Mouse (Mus musculus): ENCODE results near the gene Nxf1.

Gene Nxf1

DNA sequence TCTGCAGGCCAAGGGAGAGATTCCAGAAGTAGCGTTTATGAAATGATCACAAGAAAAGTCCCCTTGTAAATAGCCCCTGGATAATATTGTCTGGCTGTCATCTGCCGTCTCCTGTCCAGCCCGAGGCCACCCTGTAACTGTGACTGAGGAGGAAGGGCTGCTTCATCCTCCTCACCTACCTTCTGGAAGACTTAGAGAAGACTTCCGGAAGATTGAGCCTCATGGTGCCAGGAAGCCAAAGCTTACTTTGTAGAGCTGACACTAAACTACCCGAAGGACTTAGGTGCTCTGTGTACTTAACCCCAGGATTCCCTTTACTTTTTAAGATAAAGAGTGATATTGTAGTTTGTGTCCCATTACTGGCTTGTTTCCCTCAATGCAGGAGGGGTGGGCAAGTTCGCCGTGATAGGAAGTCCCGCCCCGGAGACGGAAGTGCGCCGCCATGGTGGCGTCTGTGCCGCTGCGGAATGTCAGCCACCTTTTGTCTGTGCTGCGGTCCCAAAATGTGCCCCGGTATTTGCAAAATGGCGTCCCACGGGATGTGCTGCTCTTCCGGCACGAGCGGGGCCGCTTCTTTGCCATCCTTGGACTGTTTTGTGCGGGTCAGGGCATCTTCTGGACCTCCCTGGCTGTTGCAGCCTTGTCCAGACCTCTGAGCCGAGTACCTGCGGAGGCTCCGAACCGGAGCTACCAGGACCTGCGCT, 13.8 kb downstream of the Nxf1 start, which contains the start of gene Tmem223:
TSS of gene Tmem223 (plus strand) at position 430 of the 704 bp plus-strand sequence.
- DNase-seq (ENCODE audit: low spot score): peak; percentile 67

DNA sequence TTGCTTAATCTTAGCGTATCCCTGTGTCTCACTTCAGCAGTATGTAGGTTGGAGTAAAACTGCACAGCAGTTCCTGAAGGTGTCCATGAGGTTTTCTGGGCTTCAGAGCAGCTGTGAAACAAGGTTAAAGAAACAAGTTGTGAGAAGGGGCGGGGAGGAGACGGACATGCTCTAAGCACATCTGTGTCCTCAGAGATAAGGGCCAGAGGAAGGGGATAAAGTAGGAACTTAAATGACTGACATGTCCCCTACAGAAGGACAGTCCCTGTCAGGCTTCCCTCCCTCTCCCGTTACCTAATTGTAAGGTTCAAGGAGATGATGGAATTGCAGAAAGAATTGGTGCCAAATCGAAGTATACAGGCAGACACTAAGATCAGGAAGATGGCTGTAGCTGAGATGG, 16.1 kb downstream of the Nxf1 start:
- no peak for DNase-seq (ENCODE audit: low spot score)

DNA sequence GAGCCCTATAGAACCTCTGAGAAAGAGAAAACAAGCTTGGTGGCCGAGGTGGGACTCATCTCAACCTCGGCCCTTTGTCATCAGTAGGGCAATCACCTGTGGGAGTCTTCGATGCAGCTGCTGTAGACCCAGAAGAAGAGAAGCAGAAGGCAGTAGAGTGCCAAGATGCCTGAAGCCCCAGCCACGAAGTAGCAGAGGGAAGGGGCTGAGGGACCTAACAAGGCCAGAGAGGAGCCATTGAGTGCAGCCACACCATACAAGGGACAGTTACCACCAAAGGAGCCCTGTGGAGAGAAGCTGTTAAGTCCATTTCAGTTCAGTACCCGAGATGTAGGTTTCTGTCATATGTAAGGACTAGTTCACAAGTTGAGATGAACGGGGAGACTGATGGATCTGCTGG, 16.5 kb downstream of the Nxf1 start:
- no peak for DNase-seq (ENCODE audit: low spot score)

DNA sequence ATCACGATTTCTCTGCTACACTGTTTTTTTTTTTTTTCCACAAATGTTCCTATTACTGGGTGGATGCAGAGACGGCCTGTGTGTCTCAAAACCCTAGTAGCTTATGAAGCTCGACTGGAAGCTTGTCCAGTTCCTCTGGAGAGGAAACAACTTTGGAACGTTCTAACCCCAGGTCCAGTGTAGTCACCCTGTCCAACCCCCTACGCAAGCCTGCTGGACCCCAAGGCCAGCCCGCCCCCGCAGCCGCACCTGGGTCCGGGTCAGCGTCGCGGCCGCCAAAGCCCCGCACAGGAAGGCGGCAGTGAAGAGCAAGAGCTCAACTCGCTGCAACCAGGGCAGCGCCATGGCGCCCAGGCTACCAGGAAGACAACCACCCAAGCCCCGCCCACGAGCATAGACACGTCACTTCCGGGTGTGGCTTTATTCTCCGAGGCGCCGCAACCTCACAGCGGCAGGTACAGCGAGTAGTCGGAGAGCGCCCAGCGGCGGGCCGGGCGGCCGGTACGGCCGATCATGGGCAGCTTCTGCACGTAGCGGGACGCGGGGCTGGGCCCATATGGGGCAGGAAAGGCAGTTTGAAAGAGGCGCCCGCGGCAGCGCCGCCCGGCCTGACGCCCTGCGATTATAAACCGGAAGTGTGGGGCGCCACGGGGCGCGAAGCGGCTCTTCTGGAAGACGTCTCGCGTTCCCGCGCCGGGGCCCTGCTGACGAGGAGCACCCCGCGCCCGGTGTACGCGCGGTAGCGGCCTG, 17.4 kb downstream of the Nxf1 start, which contains the start of gene Tmem179b:
TSS of gene Tmem179b (minus strand) at position 382 of the 750 bp plus-strand sequence.
- DNase-seq (ENCODE audit: low spot score): peak; percentile 97

DNA sequence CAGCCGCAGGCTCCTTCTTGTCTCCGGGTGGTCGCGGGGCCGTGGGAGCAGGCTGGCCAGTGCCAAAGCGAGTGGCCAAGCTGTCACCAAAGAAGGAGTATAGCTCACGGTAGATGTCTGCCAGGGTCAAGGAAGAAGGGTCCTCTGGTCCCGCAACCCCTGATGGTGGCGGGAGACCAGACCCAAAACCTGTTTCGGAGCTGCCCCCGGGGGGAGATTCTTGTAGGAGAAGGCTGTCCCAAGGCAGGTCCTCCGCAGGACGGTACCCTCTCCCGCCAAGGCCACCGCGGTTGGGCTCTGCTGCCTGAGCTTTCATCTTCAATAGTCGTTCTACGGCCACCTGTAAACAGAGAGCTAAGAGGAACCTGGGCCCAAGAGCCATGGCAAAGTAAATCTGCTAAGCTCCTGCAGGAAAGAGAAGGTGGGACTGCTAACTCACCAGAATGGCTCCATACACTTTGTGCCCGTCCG, 18.1 kb downstream of the Nxf1 start:
- peak; percentile 11 for DNase-seq (ENCODE audit: low spot score)

DNA sequence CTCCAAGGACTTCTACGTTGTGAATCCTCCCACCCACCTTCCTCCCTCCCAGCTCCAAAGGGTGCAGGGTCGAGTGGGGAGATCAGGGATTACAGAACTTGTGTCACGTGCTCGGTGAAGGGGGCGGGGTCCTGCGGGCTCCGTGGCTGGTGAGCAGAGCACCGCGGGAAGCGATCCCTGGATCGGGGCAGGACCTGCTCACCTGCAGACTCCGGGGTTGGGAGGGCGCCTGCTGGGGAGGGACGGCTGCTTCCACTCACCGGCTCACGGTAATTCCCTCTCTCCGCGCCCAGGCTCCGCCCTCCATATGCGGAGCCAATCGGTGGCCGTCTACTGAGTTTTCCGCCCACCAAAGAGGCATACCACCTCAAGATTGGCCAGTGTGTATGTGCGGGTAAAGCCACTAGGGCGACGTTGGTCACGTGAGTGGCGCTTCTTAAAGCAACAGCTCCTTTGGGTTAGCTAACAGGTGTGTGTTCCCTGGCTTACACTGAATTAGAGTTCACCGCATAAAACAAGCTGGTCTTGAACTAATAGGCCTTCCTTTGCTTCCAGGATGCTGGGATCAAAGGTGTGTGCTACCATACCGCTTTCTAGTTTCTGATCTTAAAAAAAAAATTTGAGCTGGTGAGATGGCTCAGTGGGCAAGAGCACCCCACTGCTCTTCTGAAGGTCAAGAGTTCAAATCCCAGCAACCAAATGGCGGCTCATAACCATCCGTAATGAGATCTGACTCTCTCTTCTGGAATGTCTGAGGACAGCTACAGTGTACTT, 29.3 kb downstream of the Nxf1 start, which contains the start of gene Taf6l:
TSS of gene Taf6l (minus strand) at position 410 of the 774 bp plus-strand sequence.
- DNase-seq (ENCODE audit: low spot score): peak; percentile 88

DNA sequence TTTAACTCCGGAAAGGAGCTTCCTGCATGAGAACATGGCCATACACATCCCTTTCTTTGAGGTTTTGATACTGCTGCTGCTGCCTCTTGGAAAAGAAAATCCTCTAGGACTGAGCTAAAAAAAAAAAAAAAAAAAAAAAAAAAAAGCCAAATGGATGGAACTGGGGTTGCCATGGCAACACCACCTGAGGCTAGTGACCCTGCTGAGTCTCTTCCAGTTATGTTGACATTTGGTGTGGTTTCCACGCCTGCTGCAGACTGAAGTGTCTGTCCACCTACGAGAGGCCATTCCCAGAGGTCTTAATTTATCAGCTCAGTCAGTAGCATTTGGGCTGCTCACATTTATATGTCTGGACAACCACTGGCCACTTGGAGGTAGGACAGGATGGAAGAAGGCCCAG, 31.6 kb downstream of the Nxf1 start:
- DNase-seq (ENCODE audit: low spot score): no peak

DNA sequence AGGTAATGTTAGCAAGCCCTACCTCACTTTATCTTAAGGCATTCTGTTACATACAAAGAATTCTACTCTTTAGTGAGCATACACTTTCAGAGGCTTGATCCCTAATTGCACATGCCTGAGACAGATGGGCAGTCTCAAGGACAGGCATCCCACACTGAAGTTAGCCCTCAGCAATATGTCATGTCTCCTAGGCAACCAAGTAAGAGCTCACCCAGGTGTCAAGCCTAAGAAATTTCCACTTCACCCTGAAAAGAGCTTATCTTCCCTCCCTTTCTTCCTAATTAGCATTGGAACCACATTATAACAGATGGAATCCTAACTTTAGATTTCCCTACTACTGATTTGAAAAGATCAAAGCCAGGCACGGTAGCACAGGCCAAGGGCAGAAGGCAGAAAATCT, 32.3 kb downstream of the Nxf1 start:
- no peak for DNase-seq (ENCODE audit: low spot score)

DNA sequence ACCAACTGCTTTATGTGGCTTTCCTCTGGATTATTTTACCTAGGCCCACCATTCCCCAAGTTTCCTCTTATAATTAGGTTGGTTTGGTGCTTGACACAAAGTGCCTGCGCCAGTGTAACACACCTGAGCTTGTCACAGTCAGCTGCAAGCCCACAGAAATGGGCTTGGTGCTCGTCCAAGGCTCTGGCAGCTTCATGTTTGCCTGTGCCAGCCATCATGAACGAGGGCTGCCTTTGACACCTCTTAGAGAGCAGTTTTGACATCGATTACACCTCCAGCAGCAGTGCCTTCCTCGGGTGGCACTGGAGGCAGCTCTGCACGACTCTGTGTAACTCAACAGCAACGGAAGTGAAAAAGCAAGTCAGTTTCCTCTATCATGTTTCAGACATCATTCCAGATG, 33.3 kb downstream of the Nxf1 start:
- no peak for DNase-seq (ENCODE audit: low spot score)

DNA sequence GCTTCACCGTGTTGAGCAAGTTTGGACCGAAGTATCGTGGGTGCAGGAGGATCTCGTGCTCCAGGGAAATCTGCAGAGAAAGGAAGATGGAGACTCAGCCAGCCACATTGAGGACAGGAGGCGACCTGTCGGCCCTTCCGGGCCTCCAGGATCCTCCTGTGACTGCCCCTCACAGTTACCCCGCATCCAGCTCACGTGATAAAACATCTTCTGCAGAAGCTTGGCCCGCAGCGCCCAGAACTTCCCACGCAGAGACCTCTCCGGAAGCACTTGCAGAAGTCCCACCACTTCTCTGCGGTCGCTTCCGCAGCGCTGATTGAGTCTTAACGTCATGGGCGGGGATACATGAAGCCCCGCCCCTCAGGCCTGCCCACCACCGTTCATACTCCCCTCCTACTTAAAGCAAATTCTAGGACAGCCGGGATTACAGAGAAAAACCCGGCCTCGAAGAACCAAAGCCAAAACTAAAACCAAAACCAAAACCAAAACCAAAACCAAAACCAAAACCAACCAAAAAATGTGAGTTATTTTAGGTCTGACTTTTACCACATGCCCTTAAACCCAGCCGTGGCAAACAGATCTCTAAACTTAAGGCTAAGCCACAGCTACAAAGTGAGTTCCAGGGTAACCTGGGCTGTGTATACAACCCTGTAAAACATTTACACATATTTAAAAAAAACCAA, 41.5 kb downstream of the Nxf1 start, which contains the start of gene Polr2g:
TSS of gene Polr2g (minus strand) at position 314 of the 683 bp plus-strand sequence.
- DNase-seq (ENCODE audit: low spot score): peak; percentile 75

DNA sequence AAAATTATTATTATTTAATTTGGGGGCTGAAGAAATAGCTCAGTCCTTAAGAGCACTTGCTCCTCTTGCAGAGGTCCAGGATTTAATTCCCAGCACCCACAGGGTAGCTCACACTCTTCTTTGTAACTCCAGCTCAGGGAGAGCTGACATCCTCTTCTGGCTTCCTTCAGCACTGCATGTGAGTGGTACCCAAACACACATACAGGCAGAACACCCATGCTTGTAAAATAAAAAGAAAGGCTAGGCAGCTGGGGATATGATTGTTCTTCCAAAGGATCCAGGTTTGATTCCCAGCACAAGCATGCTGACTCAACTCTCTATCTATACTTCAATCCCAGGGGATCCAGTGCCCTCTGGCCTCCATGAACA, 42.1 kb downstream of the Nxf1 start:
- DNase-seq (ENCODE audit: low spot score): no peak

DNA sequence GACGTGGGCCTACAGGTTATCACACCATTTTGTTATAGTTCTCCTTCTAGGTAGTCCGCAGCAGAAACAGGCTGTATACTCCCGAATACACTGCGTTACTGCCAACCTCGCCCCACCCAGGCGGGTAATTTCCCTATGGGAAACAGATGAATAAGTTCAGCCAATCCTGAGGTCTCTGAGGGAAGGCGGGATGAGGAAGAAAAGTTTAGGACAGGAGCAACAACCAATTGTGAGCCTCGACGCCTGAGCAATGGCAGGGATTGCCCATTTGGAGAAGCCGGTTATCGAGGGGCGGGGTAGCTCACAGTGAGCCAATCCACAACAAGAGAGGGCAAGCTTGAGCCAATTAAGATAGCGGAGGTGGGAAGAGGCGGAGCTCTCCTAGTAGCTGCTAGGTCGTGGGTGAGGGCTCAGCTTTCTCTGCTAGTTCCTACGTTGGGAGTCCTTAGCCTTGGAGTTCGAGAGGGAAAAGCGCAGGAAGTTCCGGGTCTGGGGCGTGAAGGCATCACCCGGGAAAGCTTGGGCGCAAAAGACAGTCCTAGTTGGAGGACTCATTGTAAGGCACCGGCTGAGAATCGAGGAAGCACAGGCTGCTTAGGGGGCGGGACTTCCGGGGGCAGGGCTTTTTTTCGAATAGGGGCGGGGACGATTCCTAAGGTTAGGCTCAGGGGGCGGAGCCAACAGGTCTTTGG, 45.4 kb downstream of the Nxf1 start, which contains the start of gene Zbtb3:
TSS of gene Zbtb3 (plus strand) at position 426 of the 692 bp plus-strand sequence.
- peak; percentile 90 for DNase-seq (ENCODE audit: low spot score)

DNA sequence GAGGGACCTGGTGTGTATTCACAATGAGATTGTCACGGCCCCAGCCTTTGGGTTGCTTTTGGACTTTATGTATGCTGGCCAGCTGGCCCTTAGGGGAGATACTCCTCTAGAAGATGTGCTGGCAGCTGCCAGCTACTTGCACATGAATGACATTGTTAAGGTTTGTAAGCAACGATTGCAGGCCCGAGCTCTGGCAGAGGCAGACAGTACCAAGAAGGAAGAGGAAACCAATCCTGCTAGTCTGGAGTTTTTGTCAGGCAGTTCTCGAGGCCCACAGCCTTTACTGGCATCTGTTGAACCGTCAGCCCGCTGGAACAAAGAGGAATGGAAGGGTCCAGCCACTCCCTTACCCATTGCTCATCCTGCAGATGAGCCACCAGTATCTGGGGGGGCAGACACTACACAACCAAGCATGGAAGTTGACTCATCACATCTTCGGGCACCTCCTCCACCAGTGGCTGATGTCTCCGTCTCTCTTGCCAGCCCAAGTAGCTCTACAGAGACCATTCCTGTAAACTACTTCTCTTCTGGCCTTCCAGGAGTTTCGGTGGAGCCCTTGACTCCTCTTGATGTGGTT, 46.4 kb downstream of the Nxf1 start:
- no peak for DNase-seq (ENCODE audit: low spot score)

DNA sequence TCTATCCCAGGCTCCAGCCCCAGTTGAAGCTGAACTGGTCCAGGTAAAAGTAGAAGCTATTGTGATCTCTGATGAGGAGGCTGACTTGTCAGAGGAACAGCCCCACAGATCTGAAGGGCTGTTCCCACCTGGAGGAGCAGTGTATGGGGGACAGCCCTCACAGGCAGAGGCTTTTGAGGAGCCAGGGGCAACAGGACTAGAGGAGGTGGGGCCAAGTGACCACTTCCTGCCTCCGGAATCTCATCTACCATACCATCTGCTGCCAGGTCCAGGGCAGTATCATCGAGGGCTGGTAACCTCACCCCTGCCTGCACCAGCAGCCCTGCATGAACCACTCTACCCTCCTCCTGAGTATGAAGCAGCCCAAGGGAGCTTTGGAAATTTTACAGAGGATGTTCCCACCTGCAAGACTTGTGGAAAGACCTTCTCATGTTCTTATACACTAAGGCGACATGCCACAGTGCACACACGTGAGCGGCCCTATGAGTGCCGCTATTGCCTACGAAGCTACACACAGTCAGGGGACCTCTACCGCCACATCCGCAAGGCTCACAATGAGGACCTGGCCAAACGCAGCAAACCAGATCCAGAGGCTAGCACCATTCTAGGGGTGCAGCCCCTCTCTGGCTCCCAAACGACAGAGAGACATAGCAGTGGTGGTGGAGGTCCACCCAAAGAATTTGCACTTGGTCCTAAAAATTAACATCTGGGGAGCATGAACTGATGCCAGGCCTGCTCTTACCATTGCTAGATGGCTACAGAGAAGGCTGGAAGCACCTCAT, 47.2 kb downstream of the Nxf1 start:
- DNase-seq (ENCODE audit: low spot score): no peak

DNA sequence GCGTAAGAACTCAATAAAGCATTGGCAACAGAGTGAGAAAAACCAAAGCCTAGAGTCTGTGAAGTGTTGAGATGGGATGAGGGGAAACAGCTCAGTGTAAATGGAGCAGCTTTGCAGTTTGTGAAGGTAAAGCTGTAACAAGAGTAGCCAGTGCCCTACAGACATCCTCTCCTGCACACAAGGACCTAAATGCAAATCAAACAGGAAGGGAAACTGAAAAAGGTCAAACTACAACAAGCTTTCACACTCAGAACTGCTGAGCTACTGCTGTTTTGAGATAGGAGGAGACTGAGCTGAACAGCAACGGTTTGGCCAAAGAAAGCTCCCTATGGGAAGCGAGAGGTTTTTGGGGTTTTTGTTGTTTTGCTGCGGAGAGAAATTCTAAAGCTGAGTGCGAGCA, 49.9 kb downstream of the Nxf1 start:
- DNase-seq (ENCODE audit: low spot score): no peak

DNA sequence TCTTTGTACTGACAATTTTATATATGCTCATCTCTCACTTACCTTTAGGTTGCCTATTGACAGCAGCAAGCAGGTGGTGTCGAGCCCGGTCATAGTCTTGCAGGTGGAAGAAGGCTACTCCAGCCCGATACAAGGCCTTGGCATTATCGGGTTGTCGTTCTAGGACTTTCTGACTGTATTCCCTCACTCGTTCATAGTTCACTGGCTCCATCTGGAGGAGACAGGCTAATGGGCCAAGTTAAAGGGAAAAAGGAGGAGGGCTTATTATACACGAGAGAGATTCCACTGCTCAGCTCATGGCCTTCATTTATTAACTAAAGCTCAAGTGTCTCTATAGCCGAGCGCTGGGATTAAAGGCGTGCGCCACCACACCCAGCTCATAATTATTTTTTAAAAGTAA, 58.9 kb downstream of the Nxf1 start:
- DNase-seq (ENCODE audit: low spot score): no peak

DNA sequence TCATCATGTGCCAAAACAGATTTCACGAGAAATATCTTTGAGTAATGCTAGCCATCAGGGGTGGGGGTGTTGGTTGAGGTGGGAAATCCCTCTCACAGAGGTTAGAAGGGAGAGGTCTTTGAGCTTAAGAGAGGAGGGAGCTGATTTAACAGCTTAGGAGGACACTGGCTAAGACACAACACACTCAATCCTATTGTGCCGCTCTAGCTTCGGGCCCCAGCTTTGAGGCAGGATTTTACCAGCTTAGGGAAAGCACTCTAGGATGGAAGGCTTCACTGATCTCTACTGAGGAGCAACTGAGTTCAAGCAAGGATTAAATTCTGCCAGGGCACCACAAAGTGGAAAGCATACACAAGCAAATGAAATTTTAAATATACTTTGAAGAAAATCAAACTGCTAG, 60.1 kb downstream of the Nxf1 start:
- no peak for DNase-seq (ENCODE audit: low spot score)

DNA sequence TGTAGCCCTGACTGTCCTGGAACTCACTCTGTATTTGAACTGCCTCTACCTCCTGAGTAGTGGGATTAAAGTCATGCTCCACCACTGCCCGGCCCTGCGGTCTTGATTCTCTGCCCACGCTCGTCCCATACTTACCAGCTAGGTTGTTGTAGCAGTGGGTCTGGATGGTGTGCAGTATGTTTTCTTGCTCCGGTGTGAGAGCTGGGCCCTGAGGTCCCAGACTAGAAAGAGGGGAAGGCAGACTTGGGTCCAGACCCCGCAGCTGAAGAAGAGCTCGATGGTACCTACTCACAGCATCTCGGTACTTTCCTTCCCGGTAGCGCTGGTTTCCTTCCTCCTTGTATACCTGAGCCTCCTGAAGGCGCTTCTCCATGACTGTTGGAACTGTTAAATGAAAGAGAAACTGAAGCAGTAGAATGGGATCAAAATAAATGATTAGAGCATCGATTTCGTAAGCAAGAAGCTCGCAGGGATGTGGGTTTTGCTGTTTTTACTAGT, 61.5 kb downstream of the Nxf1 start:
- no peak for DNase-seq (ENCODE audit: low spot score)

DNA sequence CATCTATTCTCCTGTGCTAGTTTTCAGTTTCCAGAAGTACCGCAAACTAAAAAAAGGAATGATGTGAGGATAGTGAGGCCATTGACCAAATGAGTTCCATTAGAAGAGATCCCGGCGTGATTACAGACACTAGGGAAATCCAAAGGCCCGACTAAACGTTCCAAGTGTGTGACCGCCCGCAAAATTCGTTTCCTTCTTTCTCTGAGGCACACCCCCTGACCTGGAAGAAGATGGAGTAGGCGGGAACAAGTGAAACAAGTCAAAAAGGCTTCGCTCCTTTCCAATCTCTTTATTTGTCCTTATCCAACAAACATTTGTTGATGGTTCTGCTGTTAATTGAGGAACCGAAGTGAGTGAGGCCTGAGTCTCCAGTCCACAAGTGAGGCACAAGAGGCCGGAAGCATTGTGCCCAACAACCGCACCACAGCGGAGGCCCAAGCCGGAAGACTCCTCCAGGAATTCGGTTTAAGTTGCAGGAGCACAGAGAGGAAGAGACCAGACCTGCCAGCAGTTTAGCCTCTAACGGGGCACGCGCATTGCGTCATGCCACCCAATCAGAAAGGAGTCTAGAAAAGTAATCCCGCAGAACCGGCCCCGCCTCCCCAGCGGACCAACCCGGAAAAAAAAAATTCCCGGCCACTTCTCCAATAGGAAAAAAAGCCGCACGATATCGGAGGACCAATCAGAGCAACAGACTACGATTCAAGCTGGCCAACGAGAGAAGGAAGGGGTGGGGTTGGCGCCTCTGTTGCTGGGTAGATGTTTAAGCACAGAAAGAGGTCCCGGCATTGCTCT, 62.1 kb downstream of the Nxf1 start, which contains the start of gene Ttc9c:
TSS of gene Ttc9c (minus strand) at position 533 of the 795 bp plus-strand sequence.
- DNase-seq (ENCODE audit: low spot score): no peak
